Mouse (Mus musculus): Measurements from ENCODE around the gene Nupr1l. TPM values are rescaled to one million over a fixed set of nuclear protein-coding genes. Genes with fewer than 3 reads are reported as not detected.
A peak's percentile ranks its signal among the peaks of the same experiment; 100 is the strongest.
"Not testable (repeated sequence)": the region's sequence is repeated elsewhere in the genome, so short reads cannot be mapped to it uniquely, and the experiment has no call there.

The Nupr1l gene
- under 1 TPM; 0.48 to 0.82 TPM for total RNA-seq (2021)

- intact Hi-C loops (cut with DNase I): loop anchor here (2.0 kb wide), 1 partner anchor 32 kb away; the partner anchor contains the start of gene Vkorc1l1
- peak; percentile 92 to 93 for DNase-seq
Measured at GRCm38 (mm10) chr5:129908242-129908965, at the start of gene Nupr1l. Gene Nupr1l, plus strand, starts transcription at chr5:129908540.

DNA sequence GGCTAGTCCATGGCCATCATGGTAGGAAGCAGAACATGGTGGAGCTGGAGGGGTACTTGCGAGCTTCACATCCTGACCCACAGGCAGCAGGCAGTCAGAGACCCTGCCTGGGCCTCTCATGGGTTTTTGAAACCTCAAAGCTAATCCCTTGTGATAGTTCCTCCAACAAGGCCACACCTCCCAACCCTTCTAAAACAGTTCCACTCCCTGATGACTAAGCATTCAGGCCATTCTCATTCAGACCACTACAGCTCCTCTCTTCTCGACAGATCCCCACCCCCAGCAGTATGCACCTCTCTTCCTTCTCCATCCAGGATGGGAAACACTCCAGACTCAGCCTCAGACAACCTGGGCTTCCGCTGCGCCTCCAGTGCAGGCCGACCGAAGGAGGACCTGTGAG is 46.0 kb upstream of the Nupr1l start:
- intact Hi-C loops (cut with DNase I): no loop called here
- DNase-seq: no peak

DNA sequence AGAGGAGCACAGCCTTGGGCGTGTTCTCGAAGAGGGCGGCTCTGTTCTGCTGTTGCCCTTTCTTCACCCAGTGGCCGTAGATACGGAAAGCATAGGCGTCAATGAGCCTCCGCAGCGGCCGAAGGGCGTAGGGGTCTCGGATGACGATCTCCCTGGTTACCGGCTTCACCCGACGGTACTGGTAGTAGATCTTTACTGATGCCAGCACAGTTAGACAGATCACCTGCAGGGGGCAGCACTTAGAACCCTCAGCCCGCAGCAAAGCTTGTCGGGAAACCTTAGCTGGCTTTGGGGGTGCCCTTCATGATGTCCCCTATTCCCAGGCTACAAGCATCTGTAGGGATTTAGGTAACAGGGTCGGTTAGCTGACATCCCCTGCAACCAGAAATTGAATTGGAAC is 43.9 kb upstream of the Nupr1l start:
- peak; percentile 35 to 63 for DNase-seq
- intact Hi-C loops (cut with DNase I): no loop called here

DNA sequence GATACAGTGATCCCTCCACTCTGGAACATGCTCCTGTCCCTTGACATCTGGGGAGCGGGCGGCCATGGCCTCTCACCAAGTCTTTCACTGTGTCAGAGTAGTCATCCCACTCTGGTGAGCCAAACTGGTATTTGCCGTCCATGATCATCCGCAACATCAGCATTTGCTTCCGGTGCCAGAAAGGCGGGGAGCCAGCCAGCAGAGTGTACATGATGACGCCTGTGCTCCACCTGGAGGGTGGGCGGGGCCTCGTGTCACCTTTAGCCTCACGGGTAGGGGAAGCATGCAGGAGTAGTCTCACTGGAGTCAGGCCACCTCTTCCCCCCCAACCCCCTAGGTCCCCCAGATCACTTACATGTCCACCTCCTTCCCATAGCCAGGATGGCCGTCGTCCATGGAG is 42.5 kb upstream of the Nupr1l start:
- intact Hi-C loops (cut with DNase I): no loop called here

GRCm38 (mm10) chr5:129869238-129869995 is 38.9 kb upstream of the Nupr1l start:
- no peak for DNase-seq
- intact Hi-C loops (cut with DNase I): no loop called here

More for the DNA sequence above, 42.5 kb upstream of the Nupr1l start:
- no peak for DNase-seq

GRCm38 (mm10) chr5:129871238-129871637 is 37.1 kb upstream of the Nupr1l start:
- intact Hi-C loops (cut with DNase I): no loop called here
- no peak for DNase-seq

DNA sequence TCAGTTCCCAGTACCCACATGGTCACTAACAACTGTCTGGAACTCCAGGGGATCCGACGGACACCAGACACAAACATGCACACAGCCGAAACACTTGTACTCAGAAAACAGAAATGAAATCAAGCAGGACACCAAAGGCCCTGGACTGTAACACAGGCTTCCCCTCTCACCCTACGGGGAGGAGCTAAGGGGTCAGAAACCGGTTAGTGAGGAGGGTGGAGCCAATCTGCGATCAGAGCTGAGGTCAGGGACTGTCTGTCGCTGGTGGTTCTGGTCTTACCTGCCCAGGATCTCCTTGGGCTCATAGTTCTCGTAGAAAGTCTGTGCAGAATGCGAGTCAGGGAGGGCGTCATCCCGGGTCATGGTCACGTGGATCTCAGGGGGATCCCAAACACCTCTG is 34.4 kb upstream of the Nupr1l start:
- no peak for DNase-seq
- intact Hi-C loops (cut with DNase I): no loop called here

GRCm38 (mm10) chr5:129875098-129875497 is 33.2 kb upstream of the Nupr1l start:
- intact Hi-C loops (cut with DNase I): loop anchor here (5.0 kb wide), 1 partner anchor 148 kb away; the partner anchor contains the start of gene Nipsnap2

DNA sequence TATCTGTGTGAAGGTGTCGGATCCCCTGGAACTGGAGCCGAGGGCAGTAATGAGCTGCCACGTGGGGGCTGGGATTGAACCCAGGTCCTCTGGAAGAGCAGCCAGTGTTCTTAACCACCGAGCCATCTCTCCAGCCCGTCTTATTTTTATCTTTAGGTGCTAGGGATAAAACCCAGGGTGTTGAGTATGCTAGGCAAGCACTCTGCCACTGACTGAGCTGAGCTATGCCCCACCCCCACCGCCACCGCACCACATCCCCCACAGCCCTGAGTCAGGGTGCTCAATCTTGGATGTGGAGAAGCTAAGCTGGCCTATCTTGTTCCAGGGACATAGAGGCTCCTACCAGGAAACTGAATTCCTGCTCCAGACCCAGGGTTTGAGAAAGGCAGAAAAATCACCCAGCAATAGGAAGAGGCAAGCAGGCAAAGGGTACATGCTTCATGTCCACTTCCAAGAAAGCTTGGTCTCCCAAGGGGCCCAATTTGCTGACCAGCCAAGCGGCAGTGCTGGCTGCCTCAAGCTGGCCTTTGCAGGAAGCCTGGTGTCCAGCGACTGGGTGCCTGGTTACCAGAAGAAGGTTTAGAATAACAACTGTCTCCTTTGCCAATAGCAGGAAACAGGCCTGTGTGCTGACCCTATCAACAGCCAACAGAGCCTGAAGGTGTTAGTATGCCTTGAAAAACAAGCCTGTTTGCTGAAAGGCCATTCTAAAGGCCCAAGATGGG is 30.4 kb upstream of the Nupr1l start:
- peak; percentile 47 to 56 for DNase-seq
- intact Hi-C loops (cut with DNase I): loop anchor here (2.0 to 5.0 kb wide), 2 partner anchors 151 to 265 kb away; partner anchors contain the start of gene Nipsnap2

More at GRCm38 (mm10) chr5:129875098-129875497, 33.2 kb upstream of the Nupr1l start:
- no peak for DNase-seq

GRCm38 (mm10) chr5:129878946-129879345 is 29.4 kb upstream of the Nupr1l start:
- intact Hi-C loops (cut with DNase I): loop anchor here (2.0 to 5.0 kb wide), 2 partner anchors 152 to 266 kb away; partner anchors contain the start of gene Nipsnap2
- peak; percentile 89 for DNase-seq

GRCm38 (mm10) chr5:129879888-129880287 is 28.5 kb upstream of the Nupr1l start:
- DNase-seq: no peak
- intact Hi-C loops (cut with DNase I): loop anchor here (2.0 to 5.0 kb wide), 2 partner anchors 153 to 267 kb away; partner anchors contain the start of gene Nipsnap2

- no peak for DNase-seq
- intact Hi-C loops (cut with DNase I): no loop called here
Measured at GRCm38 (mm10) chr5:129886271-129886670, 22.1 kb upstream of the Nupr1l start.

DNA sequence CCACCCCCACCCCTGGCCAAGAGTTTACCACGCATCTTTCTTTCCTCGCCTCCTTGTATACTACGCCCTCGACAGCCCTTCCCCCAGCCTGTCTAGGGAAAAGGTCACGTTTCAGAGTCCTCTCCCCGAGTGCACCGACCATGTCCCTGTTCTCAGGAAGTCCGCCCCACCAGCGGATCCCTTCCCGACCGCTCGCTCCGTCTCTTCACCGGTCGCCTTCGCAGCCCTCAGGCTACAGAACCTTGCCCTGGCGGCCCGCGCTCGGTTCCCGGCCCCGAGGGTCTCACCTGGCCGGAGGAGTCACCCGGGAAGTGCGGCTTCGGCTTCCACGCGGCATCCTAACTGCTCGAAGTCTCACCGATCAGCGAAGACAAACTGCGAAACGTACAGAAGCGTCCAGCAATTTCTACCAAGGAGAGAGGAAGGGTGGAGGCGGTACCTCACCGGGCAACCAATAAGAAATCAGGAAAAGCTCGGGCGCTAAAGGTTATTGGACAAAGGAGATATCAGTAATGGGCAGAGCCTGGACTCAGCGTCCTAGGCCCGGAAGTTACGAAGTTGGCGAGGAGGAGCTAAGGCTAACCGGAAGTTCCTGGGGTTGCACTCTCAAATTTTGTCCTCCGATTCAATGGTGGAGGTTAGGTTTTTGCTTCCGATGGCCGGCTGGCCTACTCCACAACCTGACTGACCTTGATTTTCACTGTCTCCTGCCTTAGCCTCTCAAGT is 21.3 kb upstream of the Nupr1l start, which contains the start of gene Chchd2:
Gene Chchd2, minus strand, starts transcription at position 560 of the 726 bp plus-strand sequence.
- peak; percentile 97 to 98 for DNase-seq
- intact Hi-C loops (cut with DNase I): no loop called here

DNA sequence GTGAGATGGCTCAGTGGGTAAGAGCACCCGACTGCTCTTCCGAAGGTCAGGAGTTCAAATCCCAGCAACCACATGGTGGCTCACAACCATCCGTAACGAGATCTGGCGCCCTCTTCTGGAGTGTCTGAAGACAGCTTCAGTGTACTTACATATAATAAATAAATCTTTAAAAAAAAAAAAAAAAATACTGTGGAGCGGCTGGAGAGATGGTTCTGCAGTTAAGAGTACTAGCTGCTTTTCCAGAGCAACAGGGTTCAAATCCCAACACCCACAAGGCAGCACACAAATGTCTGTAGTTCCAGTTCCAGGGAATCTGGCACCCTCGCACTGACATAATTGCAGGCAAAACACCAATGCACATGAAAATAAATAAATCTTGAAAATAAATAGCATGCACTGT is 17.9 kb upstream of the Nupr1l start:
- intact Hi-C loops (cut with DNase I); DNase-seq: not testable (repeated sequence)

- peak; percentile 92 to 94 for DNase-seq
- intact Hi-C loops (cut with DNase I): no loop called here
Measured at GRCm38 (mm10) chr5:129895198-129896088, 12.9 kb upstream of the Nupr1l start, which contains the start of gene Zbed5. Gene Zbed5, plus strand, starts transcription at chr5:129895723.

DNA sequence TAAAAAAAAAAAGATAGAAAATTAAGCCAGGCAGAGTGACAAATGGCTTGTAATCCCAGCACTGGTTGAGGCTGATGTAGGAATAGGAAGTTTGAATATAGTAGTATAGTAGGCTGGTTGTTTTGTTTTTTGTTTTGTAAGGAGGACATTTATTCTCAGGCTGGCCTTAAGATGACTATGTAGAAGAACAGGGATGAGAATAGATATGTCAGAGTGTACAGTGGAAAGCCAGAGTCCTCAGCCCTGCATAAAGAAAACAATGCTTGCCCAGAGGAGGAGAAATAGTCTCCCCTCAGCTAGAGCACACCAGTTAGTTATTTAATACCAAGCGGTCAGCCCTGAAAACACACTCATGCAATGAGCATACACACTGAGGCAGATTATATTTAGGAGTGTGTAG is 9.9 kb upstream of the Nupr1l start, which contains the start of gene Phkg1:
Gene Phkg1, minus strand, starts transcription at position 101 of the 400 bp plus-strand sequence.
- intact Hi-C loops (cut with DNase I): no loop called here
- no peak for DNase-seq

DNA sequence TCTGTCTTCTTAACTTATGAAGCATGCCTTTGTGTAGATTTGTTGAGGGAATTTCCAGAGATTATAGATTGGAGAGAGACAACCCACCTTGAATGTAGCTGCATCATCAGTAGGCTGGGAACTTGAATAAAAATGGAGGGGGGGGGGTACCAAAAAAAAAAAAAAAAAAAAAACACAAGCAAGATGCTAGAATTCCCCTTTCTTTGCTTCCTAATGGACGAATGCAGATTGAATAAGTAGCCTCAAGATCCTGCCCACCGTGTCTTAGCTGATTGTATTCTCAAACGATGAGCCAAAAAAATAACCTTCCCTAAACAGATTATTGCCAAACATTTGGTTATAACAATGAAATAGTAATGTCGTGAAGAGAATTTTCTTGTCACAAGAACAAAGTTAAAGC is 565 bp upstream of the Nupr1l start:
- intact Hi-C loops (cut with DNase I): loop anchor here (2.0 kb wide), 1 partner anchor 33 kb away; the partner anchor contains the start of gene Vkorc1l1
- DNase-seq: no peak

DNA sequence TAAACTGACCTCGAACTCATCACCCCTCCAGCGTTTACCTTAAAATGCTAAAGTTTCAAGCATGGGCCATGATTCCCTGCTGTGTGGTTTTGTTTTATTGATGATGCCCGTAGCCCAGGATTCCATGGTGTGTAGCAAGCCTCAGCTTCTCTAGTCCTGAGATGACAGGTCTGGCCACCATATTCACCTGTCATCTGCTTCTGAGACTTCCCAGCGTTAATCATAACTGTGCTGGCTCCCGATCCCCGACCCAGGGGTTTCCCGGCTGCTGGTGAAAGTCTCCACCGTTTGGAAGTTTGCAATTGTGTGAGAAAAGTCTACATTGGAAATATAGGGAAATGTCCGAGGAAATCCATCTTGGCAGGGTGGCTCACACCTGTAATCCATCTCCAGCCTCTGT is 807 bp downstream of the Nupr1l start:
- DNase-seq: no peak
- intact Hi-C loops (cut with DNase I): loop anchor here (2.0 kb wide), 1 partner anchor 32 kb away; the partner anchor contains the start of gene Vkorc1l1

GRCm38 (mm10) chr5:129909591-129909990 is 1.3 kb downstream of the Nupr1l start:
- intact Hi-C loops (cut with DNase I): loop anchor here (2.0 kb wide), 1 partner anchor 31 kb away; the partner anchor contains the start of gene Vkorc1l1
- DNase-seq: no peak
